Mouse (Mus musculus): ENCODE results near the gene Chn2.

DNA sequence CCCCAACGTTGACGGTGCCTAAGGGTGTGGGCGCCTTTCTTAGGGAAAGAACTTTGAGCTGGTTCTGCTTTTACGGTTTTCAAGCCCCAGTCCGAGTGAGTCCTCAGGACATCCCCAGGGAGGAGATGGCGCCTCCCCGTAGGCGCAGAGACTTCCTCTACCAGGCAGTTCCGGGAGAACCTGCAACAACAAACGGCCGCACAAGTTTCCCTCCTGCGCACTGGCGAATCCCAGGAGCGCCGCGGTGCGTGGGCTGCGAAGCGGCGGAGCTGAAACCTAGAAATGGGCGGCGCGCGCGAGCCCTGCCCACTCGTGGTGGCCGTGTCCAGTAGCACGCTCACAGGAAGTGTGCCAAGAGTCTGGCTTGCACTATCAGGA is 288.3 kb downstream of the Chn2 start:
- TF ChIP-seq EP300 (IDR thresholded peaks at IDR 0.05; ENCODE audit: insufficient read depth, low read depth, low read length) (no peak), CTCF (IDR thresholded peaks at IDR 0.05; ENCODE audit: low read depth, low read length) (no peak), POLR2A (IDR thresholded peaks at IDR 0.05; ENCODE audit: insufficient read depth, low read length) (no peak)
